Mouse (Mus musculus) neural tube, postnatal 0 days (tissue): ENCODE results near the gene Mttp. TPM values are rescaled to one million over a fixed set of nuclear protein-coding genes. Genes with fewer than 3 reads are reported as not detected.

Experiments
- polyA plus RNA-seq: library from polyadenylated mRNA; unstranded; fragments of >200 nt; fragmentation: Nextera tagmentation; extraction: Ambion mirVana; gene quantifications from 2 replicates; pipeline ENCODE4 v1.2.1, GENCODE M21; 2015

Gene Mttp
- 7.3 and 7.8 TPM in 2 replicates for polyA plus RNA-seq

GRCm38 (mm10) chr3:138144642-138145171 lies at the start of gene Mttp:
Gene Mttp, minus strand, starts transcription at chr3:138144968.

DNA sequence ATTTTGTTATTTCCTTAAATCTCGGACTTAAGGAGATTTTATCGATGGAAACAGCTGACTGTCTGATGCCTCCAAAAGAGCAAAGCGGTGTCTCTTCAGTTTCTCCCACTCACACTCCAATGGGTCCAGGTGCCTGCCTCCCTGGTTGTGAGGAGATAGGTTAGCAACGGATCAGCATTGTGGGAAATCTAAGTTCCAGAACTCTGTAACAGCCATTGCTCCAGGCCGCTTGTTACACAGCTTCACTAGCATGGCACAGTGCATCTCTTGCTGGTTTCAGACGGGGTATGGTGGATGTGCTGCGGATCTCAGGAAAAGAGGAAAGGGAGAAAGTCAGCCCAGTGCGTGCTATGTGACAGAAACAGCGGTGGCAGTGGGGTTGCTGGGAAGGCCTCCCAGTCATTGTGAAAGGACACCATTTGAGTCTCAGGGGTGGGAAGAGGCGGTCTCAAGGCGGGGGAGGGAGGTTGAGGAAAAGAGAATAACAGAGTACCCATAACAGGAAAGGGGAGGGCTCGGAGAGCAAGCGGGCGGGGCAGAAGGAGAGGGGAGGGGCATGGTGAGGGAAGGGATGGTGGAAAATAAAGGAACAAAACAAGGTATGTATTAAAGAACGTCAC lies 49.0 kb upstream of the Mttp start, which contains the start of gene 4930579F01Rik:
4930579F01Rik (minus strand) TSS at position 143 of the 620 bp plus-strand sequence.

DNA sequence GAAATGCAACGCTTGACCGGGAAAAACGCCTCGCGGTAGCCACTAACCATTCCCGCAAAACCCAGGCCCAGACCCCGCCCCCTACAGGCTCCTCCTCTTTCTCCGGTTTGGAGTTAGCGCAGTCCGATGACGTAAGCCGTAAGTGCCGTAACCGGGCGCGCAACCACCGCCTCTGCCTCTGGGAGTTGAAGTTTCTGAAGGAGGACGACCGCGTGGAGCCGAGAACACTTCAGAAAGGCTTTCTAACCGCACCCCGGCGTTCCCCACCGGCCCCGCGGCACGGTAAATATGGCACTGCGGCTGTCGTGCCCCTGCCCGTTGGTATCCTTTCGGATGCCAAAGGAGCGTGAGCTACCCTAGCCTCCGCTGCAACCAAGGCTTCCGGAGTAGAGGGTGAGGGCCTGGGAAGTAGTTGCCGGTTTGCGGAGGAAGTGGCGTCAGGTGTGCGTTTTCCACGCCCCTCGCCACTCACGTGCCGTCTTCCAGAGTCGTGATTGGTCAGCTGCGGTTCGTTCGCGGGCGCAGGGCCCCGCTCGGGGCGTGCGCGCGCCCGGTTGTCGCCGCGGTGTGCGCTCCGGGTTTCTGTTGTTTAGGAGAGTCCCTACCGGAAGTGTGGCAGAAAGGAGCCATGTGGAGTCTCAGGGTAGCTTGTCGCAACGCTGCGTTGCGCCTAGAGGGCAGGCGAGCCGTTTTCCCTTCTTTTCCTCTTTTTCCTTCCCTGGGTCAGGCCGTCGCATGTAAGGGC lies 1.3 kb downstream of the Mttp start, which contains the start of gene Trmt10a:
Trmt10a (plus strand) TSS at position 134 of the 745 bp plus-strand sequence.

DNA sequence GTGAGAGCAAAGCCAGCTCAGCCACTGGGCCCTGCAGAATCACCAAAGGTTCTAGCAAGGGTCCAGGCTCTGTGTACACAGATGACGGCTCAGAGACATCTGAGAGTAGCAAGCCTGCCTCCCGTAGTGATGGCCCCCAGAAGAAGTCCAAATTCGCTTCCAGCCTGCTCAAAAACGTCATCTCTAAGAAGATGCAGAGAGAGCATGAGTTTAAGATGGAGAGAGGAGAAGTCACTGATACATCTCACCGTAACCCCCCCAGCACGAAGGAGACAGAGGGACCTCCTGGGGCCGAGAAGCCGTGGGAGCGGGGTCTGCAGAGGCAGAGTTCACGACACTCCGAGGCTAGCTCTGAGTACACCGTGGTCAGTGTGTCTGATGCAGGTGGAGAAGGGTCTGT lies 77.5 kb downstream of the Mttp start, which contains the start of gene Gm5105:
Gm5105 (minus strand) TSS at position 101 of the 400 bp plus-strand sequence.

DNA sequence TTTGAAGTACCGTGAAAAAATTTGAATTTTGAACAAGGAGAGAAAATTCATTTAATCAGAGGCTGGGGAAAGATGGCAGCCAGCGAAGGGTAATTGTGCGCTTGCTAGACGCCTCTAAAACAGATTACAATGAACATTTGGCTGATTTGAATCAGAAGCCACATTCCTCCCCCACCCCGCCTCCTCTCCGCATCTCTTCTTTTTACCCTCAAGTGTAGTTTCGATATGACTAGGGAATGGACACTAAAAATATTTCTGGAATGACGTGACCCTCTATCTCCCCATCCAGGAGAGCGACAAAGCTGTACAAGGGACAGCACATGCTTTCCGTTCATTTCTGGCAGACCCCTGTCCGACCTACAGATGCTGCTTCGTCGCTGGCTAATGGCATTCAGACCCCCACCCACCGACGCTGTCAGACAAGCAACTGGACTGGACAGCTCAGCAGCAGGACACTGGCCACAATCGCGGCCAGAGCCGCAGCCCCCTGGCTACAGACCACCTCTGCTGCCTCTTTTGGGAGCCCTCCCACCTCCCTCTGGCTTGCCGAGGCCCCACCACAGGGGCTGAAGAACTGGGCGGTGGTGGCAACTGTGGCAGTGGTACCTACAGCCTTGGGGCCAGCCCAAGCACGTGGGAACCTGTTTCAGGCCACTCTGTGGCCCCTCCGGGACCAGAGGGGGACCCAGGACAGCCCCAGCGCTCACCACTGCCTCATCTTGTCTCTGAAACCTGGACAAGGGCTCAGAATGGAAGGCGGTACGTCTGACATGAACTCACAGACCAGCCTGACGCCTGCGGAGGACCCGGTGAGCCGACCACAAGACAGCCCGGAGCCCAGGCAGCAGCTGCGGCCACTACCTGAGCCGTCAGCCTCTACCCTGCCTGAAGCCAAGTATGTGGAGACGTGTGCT lies 79.8 kb downstream of the Mttp start, which contains the start of gene 1110002E22Rik:
1110002E22Rik (plus strand) TSS at position 321 of the 914 bp plus-strand sequence.

Other genes starting within 250 kb of the Mttp start
- gene Lamtor3, start 226.5 kb downstream of the Mttp start, polyA plus RNA-seq = 135 and 141 TPM in 2 replicates
- gene Dapp1, start 163.4 kb downstream of the Mttp start, polyA plus RNA-seq = 3.9 and 4.1 TPM in 2 replicates
- 0.05 and 0.24 TPM in 2 replicates for gene 1110002E22Rik, start 79.9 kb downstream of the Mttp start, polyA plus RNA-seq
- 0.14 and 0.22 TPM in 2 replicates for gene Gm5105, start 77.6 kb downstream of the Mttp start, polyA plus RNA-seq
- gene Trmt10a, start 1.5 kb downstream of the Mttp start, polyA plus RNA-seq = 9.3 and 9.8 TPM in 2 replicates
- gene 4930579F01Rik, start 48.9 kb upstream of the Mttp start, polyA plus RNA-seq = not detected in 2 replicates
- gene Adh7, start 72.8 kb upstream of the Mttp start, polyA plus RNA-seq = 0.63 and 0.76 TPM in 2 replicates
- 18.4 and 20.4 TPM in 2 replicates for gene Adh1, start 116.0 kb upstream of the Mttp start, polyA plus RNA-seq
- not detected in 2 replicates for gene Adh6a, start 168.3 kb upstream of the Mttp start, polyA plus RNA-seq
- 0.23 and 0.78 TPM in 2 replicates for gene Adh6b, start 196.8 kb upstream of the Mttp start, polyA plus RNA-seq